Mouse (Mus musculus) MEL-GATA-1-ER (cell line): ENCODE data around the gene Arhgef10l.

Source experiments
- DNase-seq: peaks from one replicate; pipeline ENCODE4 v3.0.0-alpha.2; 2012; ENCODE audit warnings: low read depth; ENCODE audit errors: extremely low read depth

The Arhgef10l gene

GRCm38 (mm10) chr4:140467254-140467791 lies 198.5 kb downstream of the Arhgef10l start:
- DNase-seq = no peak
